Mouse (Mus musculus) brain, embryonic 18.5 days (tissue): ENCODE results near the gene Atp6v1g2.
"Not testable (repeated sequence)": the region's sequence is repeated elsewhere in the genome, so short reads cannot be mapped to it uniquely, and the experiment has no call there.

Experiments used
- DNase-seq: peaks from one replicate; pipeline ENCODE4 v3.0.0-alpha.2; 2012; ENCODE audit warnings: low read depth, low spot score

Gene Atp6v1g2

DNA sequence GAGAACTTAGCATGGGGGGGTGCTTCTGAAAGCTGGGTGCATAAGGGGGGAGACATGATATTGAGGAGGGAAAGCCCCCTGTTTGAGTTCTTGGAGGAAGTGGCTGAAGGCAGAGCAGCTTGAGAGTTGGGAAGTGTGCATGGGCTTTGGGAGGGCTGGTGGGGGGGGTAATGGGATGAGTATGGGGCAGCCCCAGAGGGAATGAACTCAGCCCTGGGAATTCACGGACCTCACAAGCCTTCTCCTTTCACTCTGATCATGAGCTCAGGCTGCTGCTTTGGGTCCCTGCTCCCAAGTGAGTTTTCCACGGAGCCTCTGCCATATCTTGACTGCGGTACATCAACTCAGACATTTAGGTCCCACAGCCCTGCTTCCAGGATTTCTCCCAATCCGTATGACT is 31.0 kb upstream of the Atp6v1g2 start:
- no peak for DNase-seq

DNA sequence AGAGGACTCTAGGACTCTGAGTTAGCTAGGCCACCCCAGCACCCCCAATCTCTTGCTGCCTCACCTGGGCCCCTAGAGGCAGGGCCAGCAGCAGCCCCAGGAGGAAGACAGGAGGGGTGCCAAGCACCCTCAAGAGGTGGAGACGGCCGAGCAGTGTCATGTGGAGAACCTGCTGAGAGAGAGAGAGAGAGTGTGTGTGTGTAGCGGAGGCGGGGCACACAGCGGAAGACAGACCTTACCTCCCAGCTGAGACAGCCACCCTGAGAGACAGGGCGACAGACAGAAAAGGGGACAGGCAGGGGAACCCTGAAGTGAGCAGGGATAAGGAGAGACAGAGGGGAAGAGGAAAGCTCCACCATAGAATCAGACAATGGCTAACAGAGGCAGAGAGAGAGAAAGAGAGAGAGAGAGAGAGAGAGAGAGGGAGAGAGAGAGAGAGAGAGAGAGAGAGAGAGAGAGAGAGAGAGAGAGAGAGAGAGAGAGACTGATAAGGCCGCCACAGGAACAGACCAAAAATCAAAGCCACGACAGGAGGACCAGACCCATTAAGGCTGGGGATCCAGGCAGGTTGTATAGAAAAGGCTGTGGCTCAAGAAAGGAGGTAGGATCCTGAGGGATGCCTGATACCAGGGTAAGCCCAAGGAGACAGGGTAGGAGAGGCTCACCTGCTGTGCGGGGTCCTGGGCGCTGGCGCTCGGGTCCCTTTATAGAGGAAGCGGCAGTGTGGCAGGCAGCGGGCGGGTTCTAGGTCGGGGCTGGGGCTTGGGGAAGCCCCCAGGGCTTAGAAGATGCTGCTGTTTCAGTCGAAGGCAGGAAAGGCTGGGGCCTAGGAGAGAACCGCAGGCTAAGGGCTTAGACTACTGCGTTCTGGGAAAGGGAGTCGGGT is 28.7 kb upstream of the Atp6v1g2 start, which contains the start of gene Lta:
Gene Lta, minus strand, starts transcription at position 858 of the 886 bp plus-strand sequence.
- DNase-seq, result no peak

DNA sequence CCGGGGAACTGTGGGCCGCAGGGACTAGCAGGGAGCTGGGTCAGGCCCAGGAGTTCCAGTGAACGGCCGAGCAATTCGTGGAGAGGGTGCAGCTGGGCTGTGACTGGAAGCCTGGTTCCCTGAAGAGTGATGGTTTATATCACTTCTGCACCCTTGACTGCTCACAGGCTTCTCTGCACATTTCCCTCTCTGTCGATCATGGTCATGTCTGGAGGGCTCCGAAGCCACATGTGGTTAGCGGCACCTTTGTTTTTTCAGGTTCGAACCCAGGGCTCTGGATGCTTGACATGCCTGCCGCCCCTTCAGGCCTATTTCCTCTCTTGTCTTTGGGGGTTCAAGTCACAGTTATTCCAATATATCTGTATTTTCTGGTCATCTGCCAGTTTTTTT is 28.1 kb upstream of the Atp6v1g2 start:
- no peak for DNase-seq

DNA sequence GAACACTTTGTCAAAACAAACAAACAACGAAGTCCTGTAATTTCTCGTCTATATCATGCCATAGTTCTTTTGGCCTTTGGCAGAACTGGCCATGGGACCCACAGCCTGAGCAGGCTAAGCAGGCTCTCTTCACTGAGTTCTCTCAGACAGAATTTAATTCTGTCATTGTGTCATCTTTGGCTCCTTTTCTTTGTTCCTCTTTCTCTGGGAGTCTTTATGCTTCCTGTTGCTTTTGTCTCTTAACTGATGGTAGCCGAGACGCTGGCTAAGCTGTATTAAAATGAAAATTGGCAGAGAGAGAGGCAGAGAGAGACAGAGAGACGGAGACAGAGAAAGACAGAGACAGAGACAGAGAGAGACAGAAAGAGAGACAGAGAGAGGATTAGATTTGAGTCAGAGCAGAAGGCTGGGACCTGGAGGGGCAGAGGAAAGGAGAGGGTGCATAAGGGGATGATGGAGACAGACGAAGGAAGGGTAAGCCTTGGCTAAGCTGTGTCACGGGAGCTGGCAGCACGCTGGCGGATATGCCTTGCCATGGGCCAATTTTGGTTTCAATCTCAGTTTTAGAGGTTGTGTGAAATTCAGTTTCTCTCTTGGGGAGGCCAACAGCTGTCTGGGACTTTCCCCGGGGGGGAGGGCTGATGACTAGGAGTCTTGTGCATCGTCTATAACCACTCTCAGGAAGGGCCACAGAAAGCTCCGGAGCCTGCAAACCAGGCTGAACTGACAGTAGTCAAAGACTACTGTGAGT is 23.5 kb upstream of the Atp6v1g2 start:
- DNase-seq, result no peak

DNA sequence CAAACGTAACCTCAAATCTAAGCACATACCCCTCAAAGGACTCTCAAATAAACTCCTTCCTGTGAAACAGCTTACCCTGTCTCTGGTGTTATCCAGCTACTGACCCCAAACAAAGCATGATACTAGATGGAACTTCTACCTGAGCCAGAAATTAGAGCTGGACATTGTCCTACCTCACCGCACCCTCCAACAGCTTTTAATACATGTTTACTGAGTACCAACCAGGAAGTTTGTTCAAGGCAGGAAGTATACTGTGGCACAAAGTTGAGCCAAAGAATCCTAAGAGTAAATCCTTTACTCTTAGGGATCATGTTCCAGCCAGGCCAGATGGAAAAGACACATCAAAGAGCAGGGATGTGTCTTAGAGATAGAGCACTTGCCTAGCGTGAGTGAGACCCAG is 22.9 kb upstream of the Atp6v1g2 start:
- DNase-seq, result no peak

DNA sequence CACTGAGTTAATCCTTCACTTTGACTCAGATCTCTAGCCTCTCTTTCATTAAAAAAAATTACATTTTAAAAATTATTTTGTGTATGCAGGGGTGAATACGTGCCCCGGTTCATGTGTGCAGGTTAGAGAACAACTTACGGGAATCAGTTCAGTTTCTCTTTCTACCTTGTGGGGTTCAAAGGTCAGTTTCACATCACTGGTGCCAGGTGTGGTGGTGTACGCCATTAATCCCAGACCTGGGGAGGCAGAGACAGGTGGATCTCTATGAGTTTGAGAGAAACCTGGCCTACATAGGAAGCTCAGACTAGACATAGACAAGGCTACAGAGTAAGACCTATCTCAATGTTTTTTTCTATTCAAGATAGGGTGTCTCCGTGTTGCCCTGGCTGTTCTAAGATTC is 20.4 kb upstream of the Atp6v1g2 start:
- DNase-seq, result no peak

DNA sequence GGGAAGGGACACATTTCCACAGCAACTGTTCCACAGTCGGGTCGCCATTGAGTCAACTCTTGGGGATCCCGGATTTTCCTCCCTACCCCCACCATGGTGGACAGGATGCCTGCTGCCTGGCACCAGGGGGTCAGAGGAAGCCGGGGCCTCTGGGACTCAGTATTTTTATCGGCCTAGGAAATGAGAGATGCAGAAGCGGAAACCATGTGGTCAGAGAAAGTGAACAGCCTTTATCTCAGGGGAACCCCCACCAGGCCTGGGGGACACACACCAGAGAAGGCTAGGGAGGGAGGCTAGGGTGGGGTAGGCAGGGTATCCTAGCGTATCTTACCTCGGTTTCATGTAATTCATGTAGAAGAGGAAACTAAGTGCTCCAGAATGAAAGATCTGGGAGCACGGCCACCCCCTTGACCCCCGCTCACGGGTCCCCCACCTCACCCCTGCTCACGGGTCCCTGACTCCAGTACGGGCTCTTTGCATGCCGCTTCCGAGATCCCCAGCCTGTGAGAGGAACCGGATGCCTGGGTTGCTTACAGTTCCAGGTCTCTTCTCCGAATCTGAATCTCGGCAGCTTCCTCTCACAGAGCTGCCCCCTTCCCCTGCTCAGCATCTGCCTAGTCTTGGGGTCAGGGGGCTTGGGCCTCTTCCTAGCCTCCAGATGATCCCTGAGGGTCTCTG is 14.8 kb upstream of the Atp6v1g2 start:
- no peak for DNase-seq

DNA sequence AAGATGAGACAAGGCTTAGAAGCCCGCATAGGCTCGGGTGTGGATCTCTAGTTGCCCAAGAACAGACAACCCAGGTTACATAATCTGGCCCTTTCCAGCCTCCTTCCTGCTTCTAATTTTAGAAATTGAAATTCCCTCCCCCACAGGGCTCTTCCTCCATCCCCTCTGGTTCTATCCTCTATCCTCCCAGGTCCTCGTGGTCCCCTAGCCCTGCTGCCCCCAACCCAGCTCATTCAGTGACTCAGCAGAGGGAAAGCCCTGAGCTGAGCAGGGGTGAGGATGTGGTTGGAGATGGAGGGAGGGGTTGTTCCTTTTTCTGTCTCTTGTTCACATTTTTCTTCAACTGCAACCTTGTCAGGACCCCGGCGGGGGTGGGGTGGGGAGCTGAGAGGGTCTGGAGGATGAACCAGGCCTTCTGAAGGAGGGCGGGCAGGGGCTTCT is 13.8 kb upstream of the Atp6v1g2 start:
- DNase-seq, result no peak

DNA sequence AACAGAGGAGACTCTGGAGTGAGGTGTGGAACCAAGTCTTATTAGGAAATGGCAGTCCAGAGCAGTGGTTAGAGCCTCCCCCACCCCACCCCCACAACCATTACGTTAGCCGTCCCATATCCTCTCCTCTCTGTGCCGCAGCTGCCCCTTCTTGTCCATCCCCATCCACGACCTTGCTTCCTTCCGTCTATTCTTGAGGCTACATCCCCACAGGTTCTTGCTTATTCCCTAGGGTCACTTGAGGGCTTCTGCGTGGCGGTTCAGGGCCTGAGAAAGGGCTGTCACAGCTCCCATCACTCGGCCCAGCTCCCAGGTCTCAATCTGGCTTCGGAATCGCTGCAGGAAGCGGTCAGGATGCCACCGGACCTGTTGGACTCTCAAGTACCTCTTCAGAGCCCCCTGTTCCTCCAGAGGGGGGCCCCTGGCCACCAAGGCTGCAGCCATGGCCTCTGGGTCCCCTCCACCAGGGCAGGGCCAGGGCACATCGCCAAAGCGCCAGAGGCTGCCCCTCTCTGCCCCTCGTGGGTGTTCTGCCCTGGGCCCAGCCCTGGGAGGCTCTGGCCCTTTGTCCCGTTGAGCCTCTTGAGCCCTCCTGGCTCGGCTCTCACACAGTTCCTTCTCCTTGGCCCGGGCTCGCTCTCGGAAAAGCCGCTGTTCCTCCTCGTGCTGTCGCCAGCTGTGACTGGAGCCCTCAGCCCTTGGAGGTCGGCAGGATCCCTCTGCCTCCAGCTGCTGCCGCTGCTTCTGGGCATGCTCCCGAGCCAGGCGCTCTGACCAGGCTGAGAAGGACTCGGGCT is 13.1 kb upstream of the Atp6v1g2 start, which contains the start of gene Gm16181:
Gene Gm16181, plus strand, starts transcription at position 679 of the 797 bp plus-strand sequence.
- no peak for DNase-seq

DNA sequence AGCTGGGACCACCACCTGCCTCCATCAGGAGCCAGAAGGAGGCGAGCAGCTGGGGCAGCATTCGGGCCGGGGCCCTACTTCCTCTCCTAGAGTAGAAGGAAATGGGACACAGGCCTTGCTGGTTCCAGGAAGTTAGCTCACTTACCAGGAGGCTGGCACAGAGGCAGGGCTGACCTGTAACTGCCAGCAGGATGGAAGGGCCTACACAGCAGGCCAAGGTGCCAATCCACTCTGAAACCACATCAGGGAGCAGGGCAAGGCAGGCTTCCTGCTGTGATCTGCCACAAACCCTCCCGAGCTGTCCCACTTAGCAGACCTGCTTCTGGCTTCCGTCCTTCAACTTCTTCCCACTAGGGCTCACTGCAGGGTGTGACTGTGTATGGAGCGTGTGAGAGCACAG is 11.2 kb upstream of the Atp6v1g2 start:
- no peak for DNase-seq

DNA sequence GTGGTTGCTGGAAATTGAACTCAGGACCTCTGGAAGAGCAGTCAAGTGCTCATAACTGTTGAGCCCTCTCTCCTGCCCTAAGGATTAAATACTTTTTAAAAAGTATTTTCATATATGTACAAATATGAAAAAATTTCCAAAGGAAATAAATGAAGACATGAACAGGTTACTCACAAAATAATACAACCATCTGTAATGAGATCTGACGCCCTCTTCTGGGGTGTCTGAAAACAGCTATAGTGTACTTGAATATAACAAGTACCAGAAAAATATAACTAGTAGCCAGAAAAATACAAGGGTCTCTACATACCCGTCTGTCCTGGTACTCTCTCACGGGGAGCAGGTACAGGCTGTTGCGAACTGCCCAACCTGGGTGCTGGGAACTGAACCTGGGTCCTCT is 8.8 kb upstream of the Atp6v1g2 start:
- no peak for DNase-seq

DNA sequence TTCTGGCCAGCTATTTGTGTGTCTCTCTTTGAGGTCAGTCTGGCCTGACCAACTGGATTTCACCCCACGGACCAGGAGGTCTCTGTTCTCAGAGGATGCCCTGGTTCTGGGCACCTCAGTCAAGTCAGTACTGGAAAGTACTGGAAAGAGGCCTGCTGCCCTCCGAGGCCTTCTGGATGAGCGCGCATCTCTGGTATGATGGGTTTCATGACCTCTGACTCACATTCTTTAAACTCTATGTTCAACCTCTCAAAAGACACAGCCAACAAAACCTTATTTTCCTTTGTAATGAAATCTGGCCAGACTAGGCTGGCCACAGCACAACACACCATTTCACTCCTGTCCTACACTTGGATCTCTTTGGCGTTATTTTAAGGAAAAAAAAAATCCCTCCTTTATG is 8.0 kb upstream of the Atp6v1g2 start:
- DNase-seq, result no peak

DNA sequence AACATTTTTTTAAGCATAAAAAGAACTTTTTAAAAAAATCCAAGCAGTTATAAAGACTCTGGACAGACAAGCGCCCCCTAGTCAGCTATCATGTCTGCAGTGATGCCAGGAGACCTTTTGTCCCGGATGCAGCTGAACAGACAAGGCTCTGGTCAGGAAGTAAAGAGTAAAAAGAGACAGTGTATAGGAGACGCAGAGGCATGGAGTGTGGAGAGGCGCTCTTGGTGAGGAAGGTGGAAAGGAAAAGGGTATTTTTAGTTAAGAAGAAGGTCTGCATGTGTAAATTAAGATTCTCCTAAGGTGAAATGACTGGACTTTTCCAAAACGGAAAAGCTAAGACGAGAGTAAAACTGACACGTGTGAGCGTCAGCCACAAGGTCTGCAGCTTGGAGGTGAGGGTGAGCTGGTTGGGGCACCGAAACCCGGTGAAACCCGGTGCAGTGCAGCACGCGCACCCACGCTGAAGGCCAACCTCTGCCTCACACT is 6.9 kb upstream of the Atp6v1g2 start:
- no peak for DNase-seq

DNA sequence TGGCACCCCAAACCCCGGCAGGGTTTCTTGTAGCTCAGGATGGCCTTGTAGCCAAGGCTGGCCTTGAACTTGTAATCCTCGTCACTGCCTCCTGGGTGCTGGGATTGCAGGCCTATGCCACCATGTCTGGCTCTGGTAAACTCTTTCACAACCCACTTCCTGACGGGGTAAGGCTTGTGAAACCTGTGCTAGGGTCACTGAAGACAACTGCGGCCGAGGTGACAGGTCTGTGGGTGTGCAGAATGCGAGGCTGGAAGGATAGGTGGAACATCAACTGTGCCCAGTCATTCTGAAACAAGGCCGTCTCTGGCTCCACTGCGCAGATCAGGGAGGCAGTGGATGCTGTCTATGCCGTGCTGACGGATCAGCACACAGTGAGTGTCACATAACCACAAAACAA is 2.4 kb upstream of the Atp6v1g2 start:
- no peak for DNase-seq

DNA sequence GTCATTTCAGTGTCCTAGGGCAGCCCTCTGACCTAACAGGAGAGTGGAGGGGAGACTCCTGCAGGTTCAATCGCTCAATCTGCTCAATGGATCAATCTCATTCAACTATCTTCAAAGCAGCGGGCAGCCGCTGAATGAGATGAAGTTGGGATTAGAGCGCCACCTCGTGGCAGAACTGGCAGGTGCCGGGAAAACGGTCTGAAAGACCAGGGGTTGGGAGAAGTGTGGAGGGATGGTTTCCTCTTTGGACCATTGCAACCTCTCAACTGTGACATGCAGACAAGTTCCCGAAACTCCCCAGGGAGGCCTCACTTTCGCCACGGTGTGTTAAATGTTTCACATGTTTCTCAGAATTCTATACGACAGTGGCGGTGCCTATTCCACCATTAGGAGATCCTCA is 1.4 kb upstream of the Atp6v1g2 start:
- DNase-seq, result peak; percentile 34

DNA sequence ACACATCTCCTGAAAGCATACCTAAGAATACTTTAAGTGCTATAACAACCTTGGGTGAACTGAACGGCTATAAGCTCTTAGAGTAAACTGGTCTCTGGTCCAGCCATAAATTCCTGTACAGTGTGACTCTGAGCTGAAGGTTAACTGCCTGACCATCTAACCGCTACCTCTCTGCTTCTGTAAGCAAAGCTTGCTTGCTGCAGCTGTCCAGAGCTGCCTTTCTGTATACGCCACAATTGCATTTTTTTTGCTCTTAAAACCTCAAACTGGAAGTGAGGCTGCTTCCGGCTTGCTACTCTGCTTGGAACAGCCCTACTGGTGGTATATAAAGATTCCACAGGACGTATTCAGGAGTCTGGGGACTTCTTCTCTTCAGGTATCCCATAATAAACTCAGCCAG is 801 bp upstream of the Atp6v1g2 start:
- DNase-seq, result no peak

DNA sequence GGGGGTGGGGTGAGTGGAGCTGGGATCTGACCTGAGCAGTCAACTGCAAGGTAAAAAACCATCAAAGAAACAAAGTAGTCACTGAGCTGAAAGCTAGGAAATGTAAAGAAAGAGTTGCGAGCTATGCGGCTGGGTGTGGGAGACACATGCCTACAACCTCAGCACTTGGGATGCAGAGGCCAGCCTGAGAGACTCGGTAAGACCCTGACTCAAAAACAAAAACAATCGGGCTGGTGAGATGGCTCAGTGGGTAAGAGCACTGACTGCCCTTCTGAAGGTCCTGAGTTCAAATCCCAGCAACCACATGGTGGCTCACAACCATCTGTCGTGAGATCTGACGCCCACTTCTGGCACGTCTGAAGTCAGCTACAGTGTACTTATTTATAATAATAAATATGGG is 630 bp downstream of the Atp6v1g2 start:
- DNase-seq, result not testable (repeated sequence)

DNA sequence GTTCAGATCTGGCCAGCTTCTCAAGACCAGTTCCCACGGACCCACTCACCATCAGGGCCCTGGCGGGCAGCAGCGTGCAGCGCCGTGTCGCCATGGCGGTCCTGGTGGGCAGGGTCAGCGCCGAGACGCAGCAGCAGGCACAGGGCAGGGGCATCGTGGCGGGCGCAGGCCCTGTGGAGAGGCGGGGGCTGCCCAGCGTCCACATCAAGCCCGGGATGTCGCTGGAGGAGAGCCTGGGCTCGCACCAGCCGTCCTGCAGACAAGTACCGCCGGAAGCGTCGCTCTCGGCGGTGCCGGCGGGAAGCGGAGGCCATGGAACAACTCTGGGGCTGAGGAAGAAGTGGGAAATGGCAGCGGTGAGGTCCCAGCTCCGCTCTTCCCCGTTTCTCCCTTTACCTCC is 1.4 kb downstream of the Atp6v1g2 start:
- no peak for DNase-seq

DNA sequence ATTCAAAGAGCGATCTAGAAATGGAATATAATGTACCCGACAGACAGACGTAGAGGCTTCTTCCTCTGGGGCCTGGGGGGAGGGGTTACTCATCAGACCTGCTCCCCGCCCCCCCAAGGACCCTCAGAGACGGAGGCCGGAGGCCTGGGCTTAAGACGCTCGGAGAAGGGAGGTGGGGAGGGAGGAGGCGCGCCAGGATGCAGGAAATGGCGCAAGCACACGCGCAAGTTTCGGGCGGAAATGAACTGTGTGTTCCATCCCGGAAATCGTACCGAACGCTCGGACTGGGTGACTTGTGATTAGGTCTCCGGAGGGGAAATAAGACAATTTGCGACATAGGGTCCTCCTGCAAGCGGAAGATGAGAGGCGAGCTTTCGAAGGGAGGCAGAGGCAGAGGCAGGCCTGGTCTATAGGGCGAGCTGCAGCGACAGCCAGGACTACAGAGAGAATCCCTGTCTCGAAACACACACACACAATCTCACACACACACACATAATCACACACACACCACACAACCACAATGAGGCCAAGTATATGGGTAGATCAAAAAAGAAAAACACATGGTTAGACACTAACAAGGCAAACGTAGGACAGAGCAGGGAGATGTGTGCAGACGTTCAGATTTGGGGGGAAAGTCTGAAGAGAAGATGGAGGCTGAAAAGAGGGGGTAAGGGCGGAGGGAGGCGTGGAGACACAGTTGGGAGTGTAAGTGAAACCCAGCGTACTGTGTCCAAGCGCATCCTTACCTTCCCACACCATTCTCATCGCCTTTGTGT is 2.3 kb downstream of the Atp6v1g2 start, which contains the start of gene Nfkbil1:
Gene Nfkbil1, minus strand, starts transcription at position 179 of the 776 bp plus-strand sequence.
- peak; percentile 93 for DNase-seq

DNA sequence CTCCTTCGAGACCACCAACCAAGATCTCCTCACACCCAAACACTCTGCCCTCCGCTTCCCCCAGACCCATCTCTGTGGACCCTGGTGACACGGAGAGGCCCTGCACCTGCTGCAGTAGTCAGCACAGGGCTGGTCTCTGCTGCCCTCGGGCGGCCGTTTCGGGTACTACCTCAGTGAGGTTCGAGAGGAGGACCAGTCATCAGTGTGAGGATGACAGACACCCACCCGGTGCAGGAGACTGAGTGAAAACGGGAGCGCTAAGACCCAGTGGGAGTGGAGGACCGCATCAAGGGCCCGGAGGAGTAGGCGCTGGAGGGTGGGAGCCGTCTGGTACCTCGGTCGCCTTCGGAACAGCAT is 2.9 kb downstream of the Atp6v1g2 start:
- DNase-seq, result peak; percentile 84
